Mouse (Mus musculus) C2C12 (cell line): Measurements from ENCODE around the gene Cntnap2.

ENCODE experiments used
- CTCF ChIP-seq: IDR thresholded peaks from one replicate; pipeline ENCODE4 v1.5.1; 2011; ENCODE audit not compliant: control insufficient read depth, insufficient read depth, insufficient read length
- FOSL1 ChIP-seq: IDR thresholded peaks from one replicate; pipeline ENCODE4 v1.8.0; 2011; ENCODE audit warnings: mild to moderate bottlenecking, low read length; ENCODE audit not compliant: poor library complexity, insufficient read depth, severe bottlenecking
- MAX ChIP-seq: IDR thresholded peaks from one replicate; pipeline ENCODE4 v1.6.1; 2011; ENCODE audit warnings: mild to moderate bottlenecking, control low read depth
- MYOD1 ChIP-seq: IDR thresholded peaks from one replicate; pipeline ENCODE4 v1.6.1; 2011; ENCODE audit warnings: low read depth; ENCODE audit not compliant: control insufficient read depth, insufficient read length

GRCm38 (mm10) chr6:46945703-46946102, 1886.5 kb downstream of the Cntnap2 start:
- TF ChIP-seq CTCF (no peak), MAX (no peak), MYOD1 (no peak), FOSL1 (no peak)
